Mouse (Mus musculus) heart, postnatal 36 days (tissue): ENCODE data around the gene Cxcr4. TPM values are rescaled to one million over a fixed set of nuclear protein-coding genes. Genes with fewer than 3 reads are reported as not detected.

Source experiments
- total RNA-seq, 2 experiments: library from RNA; stranded (reverse); gene quantifications; 2 replicates each; pipeline ENCODE4 v1.2.3; 2021

The Cxcr4 gene
- total RNA-seq, 2 experiments from 2014 or later: 7.0 to 12.2 TPM

Other genes with a start within 250 kb of the Cxcr4 start
- gene Mcm6, start 232.6 kb downstream of the Cxcr4 start, total RNA-seq: 1 to 10 TPM; 6.3 to 7.0 TPM
- gene Dars, start 174.9 kb downstream of the Cxcr4 start, total RNA-seq: 10 to 100 TPM; 63.4 to 64.6 TPM